Mouse (Mus musculus) CD4-positive helper T cell, adult 2 months (primary cell): ENCODE measurements around the gene Galk2.

Experiments used
- DNase-seq: peaks from one replicate; pipeline ENCODE4 v3.0.0-alpha.2; 2012; ENCODE audit warnings: low read depth, missing footprints, low spot score

Galk2 gene

DNA sequence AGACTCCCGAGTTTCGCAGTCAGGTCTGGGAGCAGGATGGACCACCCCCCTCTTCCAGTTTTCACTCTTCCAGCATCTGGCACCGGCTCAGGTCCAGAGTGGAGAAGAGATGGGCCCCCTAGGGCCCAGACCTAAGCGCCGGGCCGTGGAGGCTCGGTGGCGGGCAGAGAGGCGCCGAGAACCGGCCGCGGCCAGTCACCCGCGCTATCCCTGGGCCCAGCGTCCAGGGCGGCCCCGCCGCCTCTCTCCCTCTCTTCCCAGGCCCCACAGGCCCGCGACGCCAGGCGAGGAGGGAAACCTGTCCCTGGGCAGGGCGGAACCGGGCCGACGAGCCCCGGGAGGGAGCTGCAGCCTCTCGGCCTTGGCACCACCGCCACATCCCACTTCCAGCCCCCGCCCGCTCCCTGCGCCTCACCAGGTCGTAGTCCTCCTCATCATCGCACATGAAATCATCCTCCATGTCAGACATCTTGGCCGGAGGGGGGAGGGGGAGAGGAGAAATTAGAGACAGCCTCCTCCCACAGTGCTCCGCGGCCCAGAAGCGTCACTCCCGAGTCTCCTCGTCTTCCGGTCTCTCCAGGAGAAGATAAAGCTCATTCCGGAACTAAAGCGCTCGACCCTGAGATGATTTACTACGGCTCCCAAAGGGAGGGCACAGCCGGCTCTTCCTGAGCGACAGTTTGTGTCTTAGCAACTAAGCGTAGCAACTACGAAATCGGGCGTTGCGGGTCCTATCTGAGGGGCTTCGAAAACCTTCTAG, at the start of gene Galk2, which contains the start of gene Cops2:
Gene Galk2 (plus strand): TSS at position 589 of the 760 bp plus-strand sequence.
Gene Cops2 (minus strand): TSS at position 619 of the 760 bp plus-strand sequence.
- DNase-seq = peak; percentile 96

DNA sequence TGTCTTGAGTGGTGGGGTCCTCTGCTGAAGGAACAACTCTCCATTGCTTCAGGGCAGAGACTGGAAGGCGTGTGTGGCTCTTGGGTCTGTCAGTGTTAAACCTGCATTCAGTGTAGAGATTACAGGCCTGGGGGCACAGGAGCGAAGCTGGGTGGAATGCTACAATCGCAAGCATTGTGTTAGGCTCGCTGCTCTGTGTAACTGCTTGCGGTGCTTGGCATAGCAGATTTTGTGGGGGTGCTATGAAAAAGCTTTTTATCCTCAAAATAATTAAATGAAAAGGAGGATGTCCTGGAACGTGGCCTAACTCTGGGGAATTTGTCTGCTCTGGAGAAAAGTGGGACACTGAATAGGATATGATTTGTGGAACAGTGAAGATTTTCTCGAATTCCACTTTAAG, 49.4 kb upstream of the Galk2 start:
- no peak for DNase-seq

DNA sequence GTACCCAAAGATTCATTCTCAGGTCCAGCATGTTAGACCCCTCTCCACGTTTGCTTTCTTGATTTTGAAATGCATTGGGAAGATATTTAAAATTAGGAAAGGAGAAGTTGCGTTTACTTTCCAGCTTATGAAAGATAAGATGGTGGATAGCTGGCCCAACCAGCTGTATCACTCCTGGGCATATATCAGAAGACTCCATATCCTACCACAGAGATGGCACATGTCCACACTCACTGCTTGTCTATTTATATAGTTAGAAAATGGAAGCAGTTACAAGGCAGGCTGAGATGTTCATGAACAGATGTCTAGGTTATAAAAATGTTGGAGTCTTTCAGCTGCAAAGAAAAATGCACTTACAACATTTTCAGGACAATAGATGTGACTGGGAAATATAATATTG, 47.6 kb upstream of the Galk2 start:
- DNase-seq = no peak

DNA sequence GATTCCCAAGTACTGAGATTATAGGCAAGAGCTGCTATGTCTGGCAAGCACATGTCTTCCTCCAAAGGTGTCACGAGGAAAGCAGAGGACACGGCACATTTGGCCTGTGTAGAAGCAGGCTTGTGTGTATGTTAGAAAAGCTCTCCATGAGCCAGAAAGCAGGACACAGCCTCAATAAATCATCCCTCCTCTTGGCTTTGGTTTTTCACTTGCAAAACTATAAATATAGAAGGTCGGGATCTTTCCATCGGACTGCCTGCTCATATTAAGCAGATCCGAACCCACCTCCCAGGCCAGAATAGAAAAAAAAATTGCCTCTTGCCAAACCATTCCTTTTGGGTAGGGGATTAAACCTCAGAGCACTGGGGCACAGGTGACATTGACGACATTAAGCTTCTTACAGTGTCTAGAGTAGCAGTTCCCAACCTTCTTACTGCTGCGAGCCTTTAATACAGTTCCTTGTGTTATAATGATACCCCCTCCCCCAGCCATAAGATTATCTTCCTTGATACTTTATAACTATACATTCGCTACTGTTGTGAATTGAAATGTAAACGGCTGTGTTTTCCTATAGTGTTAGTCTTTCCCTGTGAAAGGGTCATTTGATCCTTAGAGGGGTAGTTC, 44.8 kb upstream of the Galk2 start:
- DNase-seq = no peak

DNA sequence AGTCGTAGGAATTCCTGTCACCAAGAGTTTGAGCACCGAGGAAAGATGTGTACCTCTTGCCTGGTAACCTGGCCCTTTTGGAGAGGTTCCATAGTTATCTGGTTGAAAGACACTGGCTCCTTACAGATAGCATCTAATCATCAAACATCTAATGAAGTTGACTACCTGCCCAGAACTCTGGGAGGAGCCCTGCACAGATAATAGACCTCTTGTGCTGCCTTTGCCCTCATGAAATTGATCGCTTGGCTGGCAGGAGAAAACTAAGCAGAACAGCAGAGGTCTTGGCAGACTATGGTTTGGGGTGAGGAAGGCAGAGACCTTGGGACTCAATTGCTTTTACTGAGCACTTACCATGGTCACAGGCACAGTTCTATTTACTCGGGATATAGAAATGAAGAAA, 38.5 kb upstream of the Galk2 start:
- DNase-seq = no peak

DNA sequence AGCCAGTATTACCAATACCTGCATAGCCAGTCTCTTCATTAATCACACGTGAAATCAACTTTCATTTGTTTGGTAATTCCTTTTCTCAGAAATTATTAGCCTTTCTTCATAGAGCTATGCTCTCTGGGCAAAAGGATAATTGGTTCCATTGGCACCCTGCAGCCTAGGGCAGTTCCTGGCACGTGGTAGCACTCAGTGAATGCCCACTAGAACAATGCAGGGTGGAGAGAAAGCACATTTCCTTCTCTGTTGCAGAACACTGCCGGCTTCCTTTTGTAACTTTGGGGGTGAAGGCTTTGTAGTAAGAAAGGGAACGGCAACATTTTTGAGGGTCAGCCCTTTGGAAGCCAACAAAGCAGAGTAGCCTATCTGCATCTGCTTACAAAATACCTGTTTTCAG, 32.7 kb upstream of the Galk2 start:
- no peak for DNase-seq

DNA sequence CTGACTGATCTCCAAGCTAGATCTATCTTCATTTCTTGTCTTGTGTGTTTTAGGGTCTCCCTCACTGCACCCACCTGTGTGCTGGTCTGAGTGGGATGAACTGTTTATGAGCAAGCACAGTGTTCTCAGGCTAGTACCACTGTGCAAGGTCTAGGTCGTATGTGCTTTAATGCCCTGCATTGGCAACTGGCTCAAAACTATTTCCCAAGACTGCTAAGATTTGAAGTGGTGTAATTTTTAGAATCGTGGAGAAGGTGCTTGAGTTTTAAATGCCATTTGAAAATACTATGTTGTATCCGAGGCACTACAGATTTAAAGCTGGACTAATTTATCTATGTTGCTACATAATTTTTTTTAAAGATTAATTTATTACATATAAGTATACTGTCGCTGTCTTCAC, 31.0 kb upstream of the Galk2 start:
- no peak for DNase-seq

DNA sequence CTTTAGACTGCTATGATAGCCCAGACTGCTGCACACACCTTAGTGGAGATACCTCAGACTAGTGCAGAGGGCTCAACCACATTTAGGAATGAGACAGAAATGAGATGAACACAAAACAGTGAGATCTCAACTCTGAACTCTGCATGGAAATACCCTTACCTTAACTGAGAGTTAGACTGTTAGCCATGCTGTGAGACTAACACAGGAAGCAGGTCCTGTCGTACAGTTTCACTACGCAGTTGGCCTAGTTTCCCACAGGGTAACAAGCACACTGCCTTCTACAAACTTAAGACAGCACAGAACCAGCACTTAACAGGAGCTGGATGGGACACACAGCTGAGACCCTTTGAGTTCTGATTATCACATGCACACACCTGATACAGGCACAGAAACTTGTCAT, 29.0 kb upstream of the Galk2 start:
- DNase-seq = peak; percentile 5

DNA sequence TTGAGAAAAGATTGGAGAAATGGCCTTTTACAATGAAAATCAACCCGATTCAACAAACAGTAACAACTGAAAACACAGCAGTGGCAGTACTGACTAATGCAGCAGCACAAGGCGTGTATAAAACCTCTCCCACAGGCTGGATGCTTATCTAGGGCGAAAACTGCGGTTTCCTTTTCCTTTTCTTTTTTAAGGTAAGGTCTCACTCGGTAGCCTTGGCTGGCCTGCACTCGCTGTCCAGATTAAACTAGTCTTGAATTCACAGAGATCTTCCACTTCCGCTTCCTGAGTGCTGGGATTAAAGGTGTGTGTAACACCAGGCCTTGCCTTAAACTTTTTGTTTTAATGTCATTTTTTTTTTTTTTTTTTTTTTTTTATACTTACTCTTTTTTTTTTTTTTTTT, 20.8 kb upstream of the Galk2 start:
- DNase-seq = peak; percentile 3

DNA sequence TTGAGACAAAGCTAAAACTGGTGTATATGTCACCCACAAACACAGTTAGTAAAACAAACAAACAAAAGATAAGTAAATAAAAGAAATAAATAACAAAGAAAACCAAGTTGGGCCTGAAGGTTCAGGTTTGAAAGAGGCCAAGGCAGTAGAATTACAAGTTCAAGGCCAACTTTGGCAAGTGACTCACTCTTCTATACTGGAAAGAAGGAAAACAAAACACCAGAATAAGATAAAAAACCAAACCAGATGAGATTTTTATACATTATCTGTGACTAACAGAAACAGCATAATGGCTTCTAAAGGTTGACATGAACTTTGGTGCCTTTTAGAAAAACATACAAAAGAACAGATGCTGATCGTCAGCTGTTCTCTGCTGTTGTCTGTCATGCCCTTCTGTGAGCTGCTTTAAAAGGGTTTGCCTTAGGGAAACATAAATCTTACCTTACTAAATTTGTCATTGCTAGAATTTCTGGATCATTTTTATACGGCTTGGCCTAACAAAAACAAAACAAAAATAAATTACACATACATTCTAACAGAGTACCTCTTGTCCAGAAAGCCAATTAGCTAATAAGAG, 20.1 kb upstream of the Galk2 start:
- no peak for DNase-seq

DNA sequence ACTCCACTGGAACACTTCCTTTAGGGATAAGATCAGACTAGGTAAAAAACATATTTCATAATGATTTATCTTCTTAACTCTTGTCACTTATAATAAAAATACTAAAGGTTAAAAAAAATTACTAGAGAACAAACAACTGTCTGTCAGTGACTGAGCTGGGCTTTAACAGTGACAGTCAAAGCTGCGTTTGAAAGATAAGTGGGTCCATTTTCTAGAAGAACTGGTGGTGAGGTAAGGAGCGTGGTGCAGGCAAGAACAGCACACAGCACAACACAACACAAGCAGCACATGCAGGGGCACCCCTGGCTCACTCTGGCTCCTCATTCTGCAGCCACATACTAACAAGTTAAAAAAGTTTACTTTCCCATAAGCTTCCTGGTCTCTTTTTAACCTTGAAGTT, 7.7 kb upstream of the Galk2 start:
- DNase-seq = no peak

DNA sequence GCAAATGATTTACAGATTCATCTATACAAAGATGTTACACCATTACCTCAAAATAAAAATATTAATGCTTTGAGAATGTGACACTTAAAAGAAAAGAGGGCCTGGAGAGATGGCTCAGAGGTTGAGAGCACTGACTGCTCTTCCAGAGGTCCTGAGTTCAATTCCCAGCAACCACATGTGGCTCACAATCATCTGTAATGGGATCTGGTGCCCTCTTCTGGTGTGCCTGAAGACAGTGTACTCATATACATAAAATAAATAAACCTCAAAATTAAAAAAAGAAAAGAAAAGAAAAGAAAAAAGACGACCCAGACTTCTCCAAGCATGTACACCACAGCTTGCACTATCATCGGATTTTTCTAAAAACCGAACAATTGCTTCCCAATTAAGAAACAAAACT, 1.2 kb upstream of the Galk2 start:
- no peak for DNase-seq

DNA sequence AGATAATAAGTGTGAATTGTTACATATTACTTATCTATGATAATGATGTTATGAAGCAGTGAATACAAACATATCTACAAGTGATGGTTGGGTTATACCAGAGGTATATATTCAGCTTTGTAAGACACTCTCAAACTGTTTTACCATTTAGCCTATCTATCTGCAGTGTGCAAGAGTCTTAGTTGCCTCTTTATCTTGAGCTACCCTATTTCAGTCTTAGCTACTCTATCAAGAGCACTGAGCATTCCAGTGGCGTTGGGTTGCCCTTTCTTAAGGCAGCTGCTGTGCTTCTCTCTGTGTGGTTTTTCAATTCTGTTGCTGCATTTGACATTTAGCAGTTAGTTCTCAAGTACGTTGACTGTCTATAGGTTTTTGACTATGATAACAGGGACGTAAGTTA, 4.9 kb downstream of the Galk2 start:
- DNase-seq = no peak

DNA sequence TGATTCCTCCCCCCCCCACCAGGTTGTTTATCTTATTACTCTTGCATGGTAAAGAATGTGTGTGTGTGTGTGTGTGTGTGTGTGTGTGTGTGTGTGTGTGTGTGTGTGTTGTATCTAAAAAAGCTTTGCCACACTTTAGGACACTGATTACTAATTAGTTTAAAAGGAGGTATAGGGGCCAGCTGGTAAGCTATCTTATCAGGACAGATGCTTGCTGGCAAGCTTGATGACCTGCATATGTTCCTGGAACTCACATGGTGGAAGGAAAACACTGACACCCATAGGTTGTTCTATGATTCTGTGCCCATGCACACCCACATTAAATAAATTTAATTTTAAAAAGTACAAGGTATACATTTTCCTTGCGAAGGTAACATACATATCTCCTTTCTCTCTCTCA, 5.6 kb downstream of the Galk2 start:
- DNase-seq = no peak

DNA sequence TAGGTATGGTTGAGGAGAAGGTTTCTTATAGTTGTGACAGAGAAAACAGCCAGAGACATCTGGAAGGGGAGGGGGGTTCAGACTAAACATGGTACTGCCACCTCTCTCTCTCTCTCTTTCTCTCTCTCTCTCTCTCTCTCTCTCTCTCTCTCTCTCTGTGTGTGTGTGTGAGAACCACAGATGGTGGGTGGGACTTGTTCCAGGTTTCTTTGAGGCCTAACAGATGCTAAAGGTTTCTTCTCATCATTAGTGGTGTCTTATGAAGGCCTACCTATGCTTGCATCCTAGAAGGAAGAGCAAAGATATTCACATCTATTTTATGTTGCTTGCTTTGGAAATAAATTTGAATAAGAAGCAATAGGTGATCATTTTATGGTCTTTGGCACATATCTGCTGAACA, 6.7 kb downstream of the Galk2 start:
- DNase-seq = peak; percentile 8

DNA sequence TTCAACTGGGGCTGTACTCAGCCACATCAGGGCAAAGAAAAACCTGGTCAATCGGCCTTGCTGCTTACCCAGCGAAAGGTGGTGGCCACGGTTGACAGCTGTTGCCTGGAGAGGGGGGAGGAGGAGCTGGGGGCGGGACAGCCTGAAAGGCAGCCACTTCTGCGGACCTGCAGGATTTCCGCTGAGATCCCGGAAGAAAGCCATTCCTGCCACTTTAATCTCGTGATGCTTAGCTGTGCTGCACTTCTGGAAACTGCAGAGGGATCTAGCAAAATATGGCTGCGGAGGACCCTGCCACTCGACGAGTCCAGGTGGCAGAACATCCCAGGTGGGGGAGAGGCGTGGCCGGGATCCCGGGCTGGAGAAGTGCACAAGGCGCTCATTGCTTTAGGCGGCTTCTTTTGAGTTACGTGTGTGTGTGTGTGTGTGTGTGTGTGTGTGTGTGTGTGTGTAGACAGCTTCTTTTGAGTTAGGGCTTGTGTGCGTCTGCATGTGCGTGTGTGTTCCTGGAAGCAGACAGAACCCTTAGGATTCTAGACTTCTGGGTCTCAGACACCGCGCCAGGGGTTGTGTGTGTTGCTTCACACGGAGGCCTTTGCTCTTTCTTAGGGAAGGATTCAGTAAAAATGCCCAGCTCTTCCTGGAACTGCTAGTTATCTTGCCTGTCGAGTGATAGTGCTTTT, 7.3 kb downstream of the Galk2 start:
- peak; percentile 85 for DNase-seq

DNA sequence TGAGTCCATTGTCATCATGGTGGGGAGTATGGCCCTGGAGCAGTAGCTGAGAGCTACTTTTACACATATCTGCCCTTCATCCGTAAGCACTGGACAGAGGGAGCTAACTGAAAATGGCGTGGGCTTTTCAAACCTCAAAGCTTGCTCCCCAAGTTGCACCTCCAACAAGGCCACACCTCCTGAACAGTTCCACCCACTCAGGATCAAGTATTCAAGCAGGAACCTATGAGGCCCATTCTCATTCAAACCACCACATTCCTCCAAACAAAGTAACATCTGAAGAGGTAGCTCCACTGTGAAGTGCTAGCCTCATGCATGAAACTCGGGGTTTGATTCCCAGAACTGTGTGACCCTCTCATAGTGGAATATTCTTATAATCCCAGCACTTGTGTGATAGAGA, 9.4 kb downstream of the Galk2 start:
- no peak for DNase-seq

DNA sequence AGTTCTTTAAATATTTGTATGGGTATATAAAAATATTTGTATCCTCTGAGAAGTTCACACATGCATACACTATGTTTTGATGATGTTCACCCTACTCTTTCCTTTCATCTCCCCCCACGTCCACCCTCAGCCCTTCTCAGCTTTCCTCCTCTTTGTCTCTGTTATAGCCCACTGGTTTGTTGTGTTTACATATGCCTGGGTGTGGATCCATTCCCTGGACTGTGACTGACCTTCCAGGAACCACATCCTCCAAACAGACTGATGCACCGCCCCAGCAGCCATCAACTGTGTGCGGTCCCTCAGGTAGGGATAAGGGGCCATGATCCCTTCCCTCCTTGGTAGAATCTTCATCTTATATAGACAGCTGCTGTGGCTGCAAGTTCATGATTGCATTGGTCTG, 11.2 kb downstream of the Galk2 start:
- no peak for DNase-seq

DNA sequence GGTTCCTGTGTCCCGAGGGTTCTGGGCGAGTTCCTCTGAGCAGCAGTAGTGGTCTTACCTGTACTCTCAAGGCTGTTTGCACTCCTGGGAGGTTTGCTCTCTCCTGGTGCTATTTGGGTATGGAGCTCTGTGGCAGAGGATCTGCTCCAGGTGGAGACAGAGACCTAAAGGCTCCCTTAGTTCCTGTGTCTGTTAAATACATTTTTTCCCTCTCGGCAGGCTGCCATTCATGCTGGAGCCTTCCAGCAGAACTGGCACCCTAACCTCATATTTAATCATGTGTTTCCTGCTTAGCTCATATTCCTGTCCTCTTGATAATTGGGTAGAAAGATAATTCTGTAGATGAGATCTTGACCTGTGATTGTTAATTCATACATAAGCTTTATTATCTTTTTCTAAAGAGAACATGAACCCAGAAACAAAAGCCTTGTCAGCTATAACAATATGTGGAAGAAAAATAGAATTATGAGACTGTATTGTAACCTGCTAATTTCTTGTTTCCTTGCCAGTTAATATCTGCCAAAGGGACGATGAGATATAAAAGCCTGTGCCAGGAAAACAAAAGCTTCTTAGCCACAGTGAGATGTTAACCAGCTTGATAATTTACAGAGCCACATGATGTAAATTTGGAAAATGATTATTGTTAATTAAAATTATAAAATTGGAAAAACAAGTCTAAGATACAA, 27.1 kb downstream of the Galk2 start:
- DNase-seq = no peak

DNA sequence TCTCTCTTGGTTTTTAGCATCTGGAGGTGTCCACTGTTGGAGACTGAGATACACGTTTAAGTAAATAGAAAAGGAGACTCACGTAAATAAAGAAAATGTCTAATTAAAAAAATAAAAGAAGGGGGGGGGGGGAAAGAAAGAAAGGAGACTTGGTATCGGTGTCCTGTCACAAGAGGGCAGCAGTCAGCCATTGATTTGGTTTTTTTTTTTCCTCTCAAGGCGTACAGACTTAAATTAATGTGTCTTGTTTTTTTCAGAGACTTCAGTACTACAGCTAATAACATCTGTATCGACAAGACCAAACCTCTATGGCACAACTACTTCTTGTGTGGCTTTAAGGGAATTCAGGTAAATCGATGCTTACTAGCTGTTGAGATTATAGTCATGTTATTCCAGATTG, 34.2 kb downstream of the Galk2 start:
- peak; percentile 13 for DNase-seq

DNA sequence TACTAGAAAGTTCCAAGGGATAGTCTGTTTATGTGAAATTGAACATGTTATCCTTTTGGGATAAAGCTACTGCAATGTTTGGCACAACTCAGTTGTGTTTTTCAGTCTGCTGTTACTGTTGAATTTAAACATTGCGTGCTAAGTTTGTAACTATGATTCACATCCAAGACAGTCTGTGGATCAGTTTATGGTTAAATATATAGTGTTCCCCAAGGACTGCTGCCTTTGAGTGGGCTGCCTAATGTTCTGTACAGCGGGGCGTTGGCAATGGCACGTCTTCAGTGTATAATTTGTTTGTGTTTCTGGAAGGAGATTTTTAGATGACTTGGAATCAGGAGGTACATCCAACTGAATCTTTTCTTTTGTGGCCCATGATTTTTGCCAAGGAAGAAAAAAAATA, 36.2 kb downstream of the Galk2 start:
- no peak for DNase-seq

DNA sequence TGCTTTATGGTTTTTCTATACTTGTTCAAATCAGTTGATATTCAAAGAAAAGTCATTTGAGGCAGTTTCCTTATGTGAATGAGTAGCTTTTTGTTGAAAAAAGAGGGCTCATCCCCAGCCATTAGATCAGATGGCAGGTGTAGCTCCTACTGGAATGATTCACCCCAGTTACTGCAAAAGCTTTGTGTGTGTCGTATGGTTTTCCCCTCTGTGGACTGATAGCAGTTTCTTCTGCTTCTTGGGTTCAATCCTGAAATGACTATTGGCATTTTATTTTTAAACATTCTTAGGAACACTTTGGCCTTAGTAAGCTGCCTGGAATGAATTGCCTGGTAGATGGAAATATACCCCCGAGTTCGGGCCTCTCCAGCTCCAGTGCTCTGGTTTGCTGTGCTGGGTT, 37.4 kb downstream of the Galk2 start:
- DNase-seq = no peak
